Mouse (Mus musculus): ENCODE results near the gene Olfr805. TPM values are rescaled to one million over a fixed set of nuclear protein-coding genes. Genes with fewer than 3 reads are reported as not detected.

The Olfr805 gene
- not detected in 2 replicates for polyA plus RNA-seq (2015; fragmentation: Nextera tagmentation; extraction: Ambion mirVana)

GRCm38 (mm10) chr10:129729275-129729674, at the start of gene Olfr805:
TSS of gene Olfr805 (minus strand) at chr10:129729375.
- H3K4me1 ChIP-seq (replicated peaks; ENCODE audit: insufficient read depth, low read length): no peaks in the 10 kb centered on the region
- no peaks in the 10 kb centered on the region for H3K36me3 ChIP-seq (ENCODE audit: insufficient read depth, low read length)
- no peaks in the 10 kb centered on the region for H3K9me3 ChIP-seq (replicated peaks; ENCODE audit: low read length)
- no peak within 1 kb of the TSS for H3K4me3 ChIP-seq (replicated peaks; ENCODE audit: low read depth, low read length)
- ATAC-seq (replicated peaks; ENCODE audit: low FRiP score, low read depth) (no peak), DNase-seq (ENCODE audit: low spot score) (no peak)
- H3K27me3 ChIP-seq (ENCODE audit: insufficient read depth, low read length): no peaks in the 10 kb centered on the region
- 94% methylated on average over 2 of the region's 2 CpGs for WGBS
- no peak for TF ChIP-seq CTCF (IDR thresholded peaks at IDR 0.05; ENCODE audit: low read depth)
- H3K27ac ChIP-seq: no peak within 1 kb of the TSS
- H3K9ac ChIP-seq (ENCODE audit: low read depth, low read length): no peak within 1 kb of the TSS
- no peak within 1 kb of the TSS for H3K4me2 ChIP-seq (ENCODE audit: low read length)

GRCm38 (mm10) chr10:129778123-129778522, 48.9 kb upstream of the Olfr805 start:
- H3K4me3 ChIP-seq (replicated peaks; ENCODE audit: low read depth, low read length): no peak overlapping the region
- H3K27ac ChIP-seq: no peak overlapping the region
- no peak for TF ChIP-seq CTCF (IDR thresholded peaks at IDR 0.05; ENCODE audit: low read depth)
- H3K36me3 ChIP-seq (ENCODE audit: insufficient read depth, low read length): no peaks in the 10 kb centered on the region
- H3K27me3 ChIP-seq (ENCODE audit: insufficient read depth, low read length): no peaks in the 10 kb centered on the region
- no peaks in the 10 kb centered on the region for H3K9me3 ChIP-seq (replicated peaks; ENCODE audit: low read length)
- no peak for DNase-seq (ENCODE audit: low spot score)
- no peak overlapping the region for H3K9ac ChIP-seq (ENCODE audit: low read depth, low read length)
- no peak for ATAC-seq (replicated peaks; ENCODE audit: low FRiP score, low read depth)
- H3K4me1 ChIP-seq (replicated peaks; ENCODE audit: insufficient read depth, low read length): no peaks in the 10 kb centered on the region
- no peak overlapping the region for H3K4me2 ChIP-seq (ENCODE audit: low read length)

GRCm38 (mm10) chr10:129774338-129774737, 45.2 kb upstream of the Olfr805 start, which contains the start of gene Olfr809:
TSS of gene Olfr809 (plus strand) at chr10:129774638.
- no peak for TF ChIP-seq CTCF (IDR thresholded peaks at IDR 0.05; ENCODE audit: low read depth)
- no peak within 1 kb of the TSS for H3K4me3 ChIP-seq (replicated peaks; ENCODE audit: low read depth, low read length)
- H3K27me3 ChIP-seq (ENCODE audit: insufficient read depth, low read length): no peaks in the 10 kb centered on the region
- H3K36me3 ChIP-seq (ENCODE audit: insufficient read depth, low read length): no peaks in the 10 kb centered on the region
- DNase-seq (ENCODE audit: low spot score): no peak
- no peaks in the 10 kb centered on the region for H3K9me3 ChIP-seq (replicated peaks; ENCODE audit: low read length)
- no peaks in the 10 kb centered on the region for H3K4me1 ChIP-seq (replicated peaks; ENCODE audit: insufficient read depth, low read length)
- H3K4me2 ChIP-seq (ENCODE audit: low read length): no peak within 1 kb of the TSS
- ATAC-seq (replicated peaks; ENCODE audit: low FRiP score, low read depth): no peak
- H3K27ac ChIP-seq: no peak within 1 kb of the TSS
- H3K9ac ChIP-seq (ENCODE audit: low read depth, low read length): no peak within 1 kb of the TSS

- no peaks in the 10 kb centered on the region for H3K4me1 ChIP-seq (replicated peaks; ENCODE audit: insufficient read depth, low read length)
- no peak within 1 kb of the TSS for H3K9ac ChIP-seq (ENCODE audit: low read depth, low read length)
- no peaks in the 10 kb centered on the region for H3K27me3 ChIP-seq (ENCODE audit: insufficient read depth, low read length)
- DNase-seq (ENCODE audit: low spot score) (no peak), ATAC-seq (replicated peaks; ENCODE audit: low FRiP score, low read depth) (no peak)
- no peaks in the 10 kb centered on the region for H3K36me3 ChIP-seq (ENCODE audit: insufficient read depth, low read length)
- H3K4me3 ChIP-seq (replicated peaks; ENCODE audit: low read depth, low read length): no peak within 1 kb of the TSS
- no peak for TF ChIP-seq CTCF (IDR thresholded peaks at IDR 0.05; ENCODE audit: low read depth)
- H3K9me3 ChIP-seq (replicated peaks; ENCODE audit: low read length): no peaks in the 10 kb centered on the region
- WGBS: 86% methylated on average over 1 of the region's 1 CpGs
- no peak within 1 kb of the TSS for H3K4me2 ChIP-seq (ENCODE audit: low read length)
- no peak within 1 kb of the TSS for H3K27ac ChIP-seq
Measured at GRCm38 (mm10) chr10:129765182-129765581, 36.0 kb upstream of the Olfr805 start, which contains the start of gene Olfr808. TSS of gene Olfr808 (plus strand) at chr10:129765482.

- H3K4me3 ChIP-seq (replicated peaks; ENCODE audit: low read depth, low read length): no peak within 1 kb of the TSS
- H3K9ac ChIP-seq (ENCODE audit: low read depth, low read length): no peak within 1 kb of the TSS
- WGBS: 98% methylated on average over 1 of the region's 1 CpGs
- H3K4me1 ChIP-seq (replicated peaks; ENCODE audit: insufficient read depth, low read length): no peaks in the 10 kb centered on the region
- no peaks in the 10 kb centered on the region for H3K36me3 ChIP-seq (ENCODE audit: insufficient read depth, low read length)
- ATAC-seq (replicated peaks; ENCODE audit: low FRiP score, low read depth) (no peak), DNase-seq (ENCODE audit: low spot score) (no peak)
- H3K27me3 ChIP-seq (ENCODE audit: insufficient read depth, low read length): no peaks in the 10 kb centered on the region
- no peak within 1 kb of the TSS for H3K4me2 ChIP-seq (ENCODE audit: low read length)
- H3K27ac ChIP-seq: no peak within 1 kb of the TSS
- TF ChIP-seq CTCF (IDR thresholded peaks at IDR 0.05; ENCODE audit: low read depth): no peak
- H3K9me3 ChIP-seq (replicated peaks; ENCODE audit: low read length): no peaks in the 10 kb centered on the region
Measured at GRCm38 (mm10) chr10:129757693-129758092, 28.5 kb upstream of the Olfr805 start, which contains the start of gene Olfr807. TSS of gene Olfr807 (minus strand) at chr10:129757793.

- no peak within 1 kb of the TSS for H3K4me3 ChIP-seq (replicated peaks; ENCODE audit: low read depth, low read length)
- H3K27me3 ChIP-seq (ENCODE audit: insufficient read depth, low read length): no peaks in the 10 kb centered on the region
- H3K9me3 ChIP-seq (replicated peaks; ENCODE audit: low read length): no peaks in the 10 kb centered on the region
- no peak within 1 kb of the TSS for H3K27ac ChIP-seq
- no peak for TF ChIP-seq CTCF (IDR thresholded peaks at IDR 0.05; ENCODE audit: low read depth)
- no peak within 1 kb of the TSS for H3K4me2 ChIP-seq (ENCODE audit: low read length)
- DNase-seq (ENCODE audit: low spot score): no peak
- ATAC-seq (replicated peaks; ENCODE audit: low FRiP score, low read depth): no peak
- no peak within 1 kb of the TSS for H3K9ac ChIP-seq (ENCODE audit: low read depth, low read length)
- H3K36me3 ChIP-seq (ENCODE audit: insufficient read depth, low read length): no peaks in the 10 kb centered on the region
- no peaks in the 10 kb centered on the region for H3K4me1 ChIP-seq (replicated peaks; ENCODE audit: insufficient read depth, low read length)
Measured at GRCm38 (mm10) chr10:129741821-129742220, 12.6 kb upstream of the Olfr805 start, which contains the start of gene Olfr806. TSS of gene Olfr806 (minus strand) at chr10:129741921.

- Histone ChIP-seq H3K4me3 (replicated peaks; ENCODE audit: low read depth, low read length) (no peak within 1 kb of the TSS), H3K27me3 (ENCODE audit: insufficient read depth, low read length) (no peaks in the 10 kb centered on the region), H3K4me1 (replicated peaks; ENCODE audit: insufficient read depth, low read length) (no peaks in the 10 kb centered on the region), H3K9ac (ENCODE audit: low read depth, low read length) (no peak within 1 kb of the TSS), H3K4me2 (ENCODE audit: low read length) (no peak within 1 kb of the TSS), H3K36me3 (ENCODE audit: insufficient read depth, low read length) (no peaks in the 10 kb centered on the region), H3K27ac (no peak within 1 kb of the TSS), H3K9me3 (replicated peaks; ENCODE audit: low read length) (no peaks in the 10 kb centered on the region)
- no peak for DNase-seq (ENCODE audit: low spot score)
- no peak for TF ChIP-seq CTCF (IDR thresholded peaks at IDR 0.05; ENCODE audit: low read depth)
- ATAC-seq (replicated peaks; ENCODE audit: low FRiP score, low read depth): no peak
Measured at GRCm38 (mm10) chr10:129702910-129703309, 26.3 kb downstream of the Olfr805 start, which contains the start of gene Olfr804. TSS of gene Olfr804 (plus strand) at chr10:129703210.

Measured in kidney, postnatal 0 days (tissue).